Mouse (Mus musculus) spleen, postnatal 4 days (tissue): ENCODE measurements around the gene Rassf8.
A peak's percentile ranks its signal among the peaks of the same experiment; 100 is the strongest.

Source experiments
- DNase-seq, 2 experiments: peaks; one replicate each; pipeline ENCODE4 v3.0.0; 2022; ENCODE audit warnings: low spot score in 2 of 2

Rassf8 gene

GRCm38 (mm10) chr6:145747671-145748640 lies 1.4 kb downstream of the Rassf8 start:
- no peak for DNase-seq

GRCm38 (mm10) chr6:145750394-145750793 lies 3.8 kb downstream of the Rassf8 start:
- DNase-seq, result no peak

- DNase-seq, result no peak
Observed at GRCm38 (mm10) chr6:145753296-145753695, 6.7 kb downstream of the Rassf8 start.

- DNase-seq, result no peak
Observed at GRCm38 (mm10) chr6:145754416-145754815, 7.9 kb downstream of the Rassf8 start.

- no peak for DNase-seq
Observed at GRCm38 (mm10) chr6:145755942-145756639, 9.5 kb downstream of the Rassf8 start.

- DNase-seq, result no peak
Observed at GRCm38 (mm10) chr6:145756640-145757005, 10.1 kb downstream of the Rassf8 start.

GRCm38 (mm10) chr6:145757346-145757745 lies 10.8 kb downstream of the Rassf8 start:
- DNase-seq, result no peak

- no peak for DNase-seq
Observed at GRCm38 (mm10) chr6:145758685-145759084, 12.1 kb downstream of the Rassf8 start.

GRCm38 (mm10) chr6:145759432-145759831 lies 12.9 kb downstream of the Rassf8 start:
- DNase-seq, result no peak

- DNase-seq, result no peak
Observed at GRCm38 (mm10) chr6:145760246-145761016, 13.9 kb downstream of the Rassf8 start.

- DNase-seq, result no peak
Observed at GRCm38 (mm10) chr6:145761151-145761935, 14.8 kb downstream of the Rassf8 start.

- no peak for DNase-seq
Observed at GRCm38 (mm10) chr6:145762016-145762415, 15.5 kb downstream of the Rassf8 start.

GRCm38 (mm10) chr6:145763051-145763450 lies 16.5 kb downstream of the Rassf8 start:
- no peak for DNase-seq

GRCm38 (mm10) chr6:145765011-145765410 lies 18.5 kb downstream of the Rassf8 start:
- no peak for DNase-seq

- no peak for DNase-seq
Observed at GRCm38 (mm10) chr6:145766971-145767370, 20.4 kb downstream of the Rassf8 start.

GRCm38 (mm10) chr6:145767637-145768036 lies 21.1 kb downstream of the Rassf8 start:
- no peak for DNase-seq

GRCm38 (mm10) chr6:145768671-145769292 lies 22.2 kb downstream of the Rassf8 start:
- no peak for DNase-seq

GRCm38 (mm10) chr6:145769855-145770254 lies 23.3 kb downstream of the Rassf8 start:
- DNase-seq, result peak in 1 of 2 experiments; percentile 50

- DNase-seq, result peak in 1 of 2 experiments; percentile 53
Observed at GRCm38 (mm10) chr6:145770272-145771000, 23.9 kb downstream of the Rassf8 start.

GRCm38 (mm10) chr6:145774436-145774835 lies 27.9 kb downstream of the Rassf8 start:
- no peak for DNase-seq
